ENCODE assay signal across 26 mouse cellular contexts in genomic region chr1:24010016-24010415, GRCm38 (mm10). TPM values are rescaled to one million over a fixed set of nuclear protein-coding genes. Genes with fewer than 3 reads are reported as not detected.
A peak's percentile ranks its signal among the peaks of the same experiment; 100 is the strongest.
DNase-seq lines count a peak whose midpoint lies in the region; ATAC-seq and TF ChIP-seq lines count a peak whose summit lies in the region.
"Had no signal": no experiment of that assay in that cellular context is flagged by ENCODE, and none has a peak within 500 bp of the region (broad histone marks: within the 10 kb centered on the region; RNA-seq: fewer than 3 reads in every experiment).

No protein-coding gene starts in this region.

- DNase-seq in adrenal gland, adult 2 months = peak; percentile 13
- no peak for DNase-seq in adrenal gland, adult 18-20 months (ENCODE audit: low spot score in 2 of 2)
- peak; percentile 44 for DNase-seq in adrenal gland, postnatal 14 days
- no peak for DNase-seq in adrenal gland, postnatal 25 days
- DNase-seq in midbrain, postnatal 0 days (ENCODE audit: low spot score) = no peak
- DNase-seq: B cell, adult 2 months; cerebellum, adult 11 months; cerebellum, adult 18-20 months; cerebellum, adult 8-10 months; cerebellum, adult 9-11 months; cerebellum, postnatal 14 days; cerebellum, postnatal 36 days; embryo, embryonic 11 days had no signal

- H3K4me2 ChIP-seq in midbrain, postnatal 0 days (ENCODE audit: low read depth, low read length, poor library complexity, severe bottlenecking) = no peak overlapping the region
- H3K4me2 ChIP-seq: embryonic facial prominence, embryonic 13.5 days; embryonic facial prominence, embryonic 15.5 days; forebrain, embryonic 12.5 days had no signal

- H3K4me3 ChIP-seq in brown adipose tissue, adult 24 weeks (ENCODE audit: insufficient read depth, low read depth, low read length) = no peak overlapping the region
- no peak overlapping the region for H3K4me3 ChIP-seq in midbrain, postnatal 0 days (ENCODE audit: low read depth, low read length)
- H3K4me3 ChIP-seq: embryonic facial prominence, embryonic 13.5 days; embryonic facial prominence, embryonic 15.5 days; erythroblast, embryonic 14.5 days; forebrain, embryonic 10.5 days; forebrain, embryonic 12.5 days had no signal

- H3K36me3 ChIP-seq in midbrain, postnatal 0 days (ENCODE audit: insufficient read depth, low read length) = peaks cover 7% of the 10 kb centered on the region
- H3K36me3 ChIP-seq: G1E had no signal

- no peaks in the 10 kb centered on the region; the same call in 1 of the 2 replicates for H3K4me1 ChIP-seq in brown adipose tissue, adult 24 weeks (ENCODE audit: control insufficient read depth, insufficient read depth, insufficient read length, low read length)
- H3K4me1 ChIP-seq in midbrain, postnatal 0 days (ENCODE audit: insufficient read depth, low read length) = no peaks in the 10 kb centered on the region
- H3K4me1 ChIP-seq: embryonic facial prominence, embryonic 13.5 days; embryonic facial prominence, embryonic 15.5 days; forebrain, embryonic 10.5 days; forebrain, embryonic 12.5 days had no signal

- no peaks in the 10 kb centered on the region for H3K27me3 ChIP-seq in midbrain, postnatal 0 days (ENCODE audit: insufficient read depth, low read length)
- H3K27me3 ChIP-seq: CH12.LX; embryonic facial prominence, embryonic 13.5 days; embryonic facial prominence, embryonic 15.5 days; forebrain, embryonic 12.5 days; Patski had no signal

- no peak overlapping the region for H3K9ac ChIP-seq in midbrain, postnatal 0 days (replicated peaks; ENCODE audit: low read length, poor library complexity, severe bottlenecking)
- H3K9ac ChIP-seq: embryonic facial prominence, embryonic 13.5 days; embryonic facial prominence, embryonic 15.5 days; forebrain, embryonic 12.5 days had no signal

- 90% methylated on average over 6 of the region's 6 CpGs for WGBS in midbrain, postnatal 0 days

- H3K27ac ChIP-seq in brown adipose tissue, adult 24 weeks (replicated peaks; ENCODE audit: low read depth, low read length) = peak overlapping the region; percentile 80
- no peak overlapping the region for H3K27ac ChIP-seq in midbrain, postnatal 0 days (ENCODE audit: low read depth, low read length)
- H3K27ac ChIP-seq: embryonic facial prominence, embryonic 13.5 days; embryonic facial prominence, embryonic 15.5 days; forebrain, embryonic 10.5 days; forebrain, embryonic 12.5 days had no signal

- no peak for ATAC-seq in midbrain, postnatal 0 days (ENCODE audit: low FRiP score)
- ATAC-seq: activated CD4-positive, CD25-positive, alpha-beta regulatory T cell, adult 4 months; CD4-positive, CD25-positive, alpha-beta regulatory T cell, adult 4 months; forebrain, embryonic 14.5 days; forebrain, embryonic 16.5 days; Patski had no signal

- H3K9me3 ChIP-seq in midbrain, postnatal 0 days (ENCODE audit: low read length) = no peaks in the 10 kb centered on the region
- H3K9me3 ChIP-seq: embryonic facial prominence, embryonic 13.5 days; embryonic facial prominence, embryonic 15.5 days; forebrain, embryonic 10.5 days; forebrain, embryonic 12.5 days; G1E had no signal

- no peak for TF ChIP-seq CTCF in midbrain, postnatal 0 days (IDR thresholded peaks at IDR 0.05)

RNA-seq across cellular contexts. Expression of gene Sdhaf4, which starts 4.6 kb away (rescaled TPM):
- total RNA-seq in adrenal gland, adult 2 months (2021) = 10 to 100 TPM; 46.8 to 69.4 TPM
- 1.7 and 2.7 TPM in 2 replicates for polyA plus RNA-seq in adrenal gland, adult 2 months (2012; rRNA removed)
- 10 to 100 TPM; 55.6 to 61.4 TPM for total RNA-seq in adrenal gland, adult 18-20 months (2021)
- total RNA-seq in adrenal gland, postnatal 14 days (2021) = 54.9 and 57.5 TPM in 2 replicates
- total RNA-seq in adrenal gland, postnatal 25 days (2021) = 59.7 and 68.2 TPM in 2 replicates
- polyA plus RNA-seq in brown adipose tissue, adult 24 weeks (2012; ENCODE audit: insufficient read depth, insufficient read length, missing spikeins) = 112 and 134 TPM in 2 replicates
- 41.3 and 46.9 TPM in 2 replicates for total RNA-seq in midbrain, postnatal 0 days (2014; rRNA removed)
- polyA plus RNA-seq in midbrain, postnatal 0 days (2015; fragmentation: Nextera tagmentation; extraction: Ambion mirVana) = 103 and 111 TPM in 2 replicates
- polyA plus RNA-seq: erythroblast, embryonic 14.5 days had no signal

Comparison
In these comparisons a context has a peak if more than half of its experiments do, and no peak if none do; other contexts are left out.
1. DNase-seq: peak in adrenal gland, adult 2 months (single experiment) and adrenal gland, postnatal 14 days (single experiment); none in adrenal gland, adult 18-20 months (0 of 2), adrenal gland, postnatal 25 days (single experiment) and midbrain, postnatal 0 days (single experiment).